Mouse (Mus musculus) liver, embryonic 14.5 days (tissue): ENCODE results near the gene Il23r. TPM values are rescaled to one million over a fixed set of nuclear protein-coding genes. Genes with fewer than 3 reads are reported as not detected.
"Not testable (repeated sequence)": the region's sequence is repeated elsewhere in the genome, so short reads cannot be mapped to it uniquely, and the experiment has no call there.

ENCODE experiments used
- ATAC-seq: fragments of 200-750 bp; cut with Nextera tagmentation; 2 replicates; pipeline ENCODE4 v1.8.0; 2017; ENCODE audit warnings: moderate number of reproducible peaks, mild to moderate bottlenecking, moderate library complexity; ENCODE audit not compliant: insufficient read depth
- DNase-seq, 3 experiments: peaks; one replicate each; pipeline ENCODE4 v3.0.0-alpha.2; 2012 to 2013; ENCODE audit warnings: low read depth in 3 of 3, low spot score in 3 of 3
- H3K27ac ChIP-seq: fragments of 300-500 bp; sonication (generic); 2 replicates; pipeline ENCODE4 v1.5.1; 2014; ENCODE audit warnings: moderate library complexity, mild to moderate bottlenecking, control low read depth, inconsistent platforms
- H3K27me3 ChIP-seq: fragments of 300-500 bp; sonication (generic); 2 replicates; pipeline ENCODE4 v1.6.1; 2014; ENCODE audit warnings: mild to moderate bottlenecking, low read length, moderate library complexity; ENCODE audit not compliant: control insufficient read depth, insufficient read depth
- H3K36me3 ChIP-seq: fragments of 300-500 bp; sonication (generic); replicated peaks from 2 replicates; pipeline ENCODE4 v1.6.1; 2014; ENCODE audit warnings: low read depth; ENCODE audit not compliant: control insufficient read depth, insufficient read depth
- H3K4me1 ChIP-seq, 2 experiments: fragments of 200-500 bp in 1 of 2; fragments of 300-500 bp in 1 of 2; sonication (generic) in 1 of 2; replicated peaks; 2 replicates each; pipeline ENCODE4 v1.6.1; 2012 to 2014; ENCODE audit warnings: antibody characterized with exemption in 1 of 2, inconsistent platforms in 1 of 2, low read length in 1 of 2; ENCODE audit not compliant: control insufficient read depth in 2 of 2, insufficient read depth in 2 of 2
- H3K4me2 ChIP-seq: fragments of 300-500 bp; sonication (generic); 2 replicates; pipeline ENCODE4 v1.6.1; 2014; ENCODE audit warnings: low read depth, mild to moderate bottlenecking, control low read depth, moderate library complexity
- H3K4me3 ChIP-seq, 2 experiments: fragments of 200-500 bp in 1 of 2; fragments of 300-500 bp in 1 of 2; sonication (generic) in 1 of 2; 2 replicates each; pipeline ENCODE4 v1.5.1; 2012 to 2014; ENCODE audit warnings: low read depth in 2 of 2, low read length in 2 of 2, mild to moderate bottlenecking in 2 of 2, control low read depth in 1 of 2, inconsistent platforms in 1 of 2, moderate library complexity in 1 of 2; ENCODE audit not compliant: insufficient read depth in 1 of 2
- H3K9ac ChIP-seq: fragments of 300-500 bp; sonication (generic); replicated peaks from 2 replicates; pipeline ENCODE4 v1.6.1; 2014; ENCODE audit warnings: mild to moderate bottlenecking, control low read depth, moderate library complexity
- H3K9me3 ChIP-seq: fragments of 300-500 bp; sonication (generic); 2 replicates; pipeline ENCODE4 v1.6.1; 2016; ENCODE audit warnings: low read length, mixed read lengths; ENCODE audit not compliant: control insufficient read depth
- CTCF ChIP-seq: IDR thresholded peaks from 2 replicates; pipeline ENCODE4 v1.5.1; 2016; ENCODE audit warnings: antibody characterized with exemption, low read depth, control low read depth
- EP300 ChIP-seq: IDR thresholded peaks from 2 replicates; pipeline ENCODE4 v1.6.1; 2016; ENCODE audit warnings: antibody characterized with exemption, low read depth
- WGBS: fragments of 180-500 bp; shearing (Covaris S2); extraction: QIAGEN DNeasy Blood & Tissue Kit; methylation state at CpG from one replicate; pipeline ENCODE4 v1.1.7; 2014; ENCODE audit not compliant: insufficient replicate concordance; 5-methylcytosine and 5-hydroxymethylcytosine counted together
- polyA plus RNA-seq, 2 experiments: library from polyadenylated mRNA; depleted of rRNA in 1 of 2; stranded (reverse) in 1 of 2; unstranded in 1 of 2; fragments of >200 nt; fragmentation: Nextera tagmentation in 1 of 2; extraction: Ambion mirVana in 1 of 2; gene quantifications; 2 replicates each; pipeline versions ENCODE4 v1.2.1 to v1.2.3; 2012 to 2014

Gene Il23r
- polyA plus RNA-seq, 2 experiments, result not detected

- TF ChIP-seq CTCF (no peak), EP300 (no peak)
- Histone ChIP-seq H3K36me3 (no peaks in the 10 kb centered on the region), H3K27me3 (peaks cover 41% of the 10 kb centered on the region), H3K27ac (no peak overlapping the region), H3K4me1 (no peaks in the 10 kb centered on the region), H3K4me2 (peak overlapping the region; percentile 13; the same call in 1 of the 2 replicates), H3K9me3 (no peaks in the 10 kb centered on the region), H3K9ac (no peak overlapping the region), H3K4me3 (no peak overlapping the region)
- WGBS, result 4% methylated on average over 29 of the region's 29 CpGs
- peak in 1 of 3 experiments; percentile 28 for DNase-seq
- peak; percentile 37; the same call in 1 of the 2 replicates for ATAC-seq
Measured at GRCm38 (mm10) chr6:67532665-67533440, 41.2 kb upstream of the Il23r start.

GRCm38 (mm10) chr6:67531822-67532162 is 40.1 kb upstream of the Il23r start:
- TF ChIP-seq EP300 (no peak), CTCF (no peak)
- Histone ChIP-seq H3K9ac (no peak overlapping the region), H3K4me3 (no peak overlapping the region), H3K36me3 (no peaks in the 10 kb centered on the region), H3K4me1 (no peaks in the 10 kb centered on the region), H3K27me3 (peaks cover 41% of the 10 kb centered on the region), H3K4me2 (no peak overlapping the region), H3K27ac (no peak overlapping the region), H3K9me3 (no peaks in the 10 kb centered on the region)
- WGBS, result 35% methylated on average over 7 of the region's 7 CpGs
- no peak for DNase-seq
- ATAC-seq, result no peak

GRCm38 (mm10) chr6:67530992-67531821 is 39.6 kb upstream of the Il23r start:
- WGBS, result 34% methylated on average over 9 of the region's 9 CpGs
- TF ChIP-seq CTCF (no peak), EP300 (no peak)
- Histone ChIP-seq H3K4me3 (no peak overlapping the region), H3K9ac (no peak overlapping the region), H3K27ac (no peak overlapping the region), H3K4me1 (no peaks in the 10 kb centered on the region), H3K27me3 (peaks cover 41% of the 10 kb centered on the region), H3K4me2 (no peak overlapping the region), H3K9me3 (no peaks in the 10 kb centered on the region), H3K36me3 (no peaks in the 10 kb centered on the region)
- ATAC-seq, result no peak
- no peak for DNase-seq

GRCm38 (mm10) chr6:67526356-67526755 is 34.7 kb upstream of the Il23r start:
- Histone ChIP-seq H3K9ac (no peak overlapping the region), H3K4me2 (no peak overlapping the region), H3K27ac (no peak overlapping the region), H3K4me1 (no peaks in the 10 kb centered on the region), H3K4me3 (no peak overlapping the region), H3K27me3 (no peaks in the 10 kb centered on the region), H3K9me3 (no peaks in the 10 kb centered on the region), H3K36me3 (no peaks in the 10 kb centered on the region)
- no peak for DNase-seq
- no peak for ATAC-seq
- TF ChIP-seq EP300 (no peak), CTCF (no peak)
- 59% methylated on average over 5 of the region's 5 CpGs for WGBS

GRCm38 (mm10) chr6:67510752-67511151 is 19.1 kb upstream of the Il23r start:
- no peak for ATAC-seq
- H3K27me3 ChIP-seq, result no peaks in the 10 kb centered on the region
- no peak overlapping the region for H3K4me2 ChIP-seq
- no peak for DNase-seq
- TF ChIP-seq EP300 (no peak), CTCF (peak; percentile 46; the same call in 1 of the 2 replicates)
- H3K36me3 ChIP-seq, result no peaks in the 10 kb centered on the region
- no peak overlapping the region for H3K4me3 ChIP-seq
- H3K9me3 ChIP-seq, result no peaks in the 10 kb centered on the region
- H3K4me1 ChIP-seq, result no peaks in the 10 kb centered on the region
- no peak overlapping the region for H3K9ac ChIP-seq
- no peak overlapping the region for H3K27ac ChIP-seq

- not testable (repeated sequence) for H3K4me2 ChIP-seq, ATAC-seq, H3K27me3 ChIP-seq, H3K4me3 ChIP-seq, H3K9me3 ChIP-seq, H3K27ac ChIP-seq, H3K36me3 ChIP-seq, H3K4me1 ChIP-seq, DNase-seq, H3K9ac ChIP-seq
- WGBS, result 79% methylated on average over 2 of the region's 6 CpGs
Measured at GRCm38 (mm10) chr6:67501938-67502337, 10.3 kb upstream of the Il23r start.
